19 mouse cellular contexts compared by ENCODE assay signal in genomic region chr7:126281876-126282682, GRCm38 (mm10). TPM values are rescaled to one million over a fixed set of nuclear protein-coding genes. Genes with fewer than 3 reads are reported as not detected.
DNase-seq lines count a peak whose midpoint lies in the region; ATAC-seq lines count a peak whose summit lies in the region.
"Had no signal": no experiment of that assay in that cellular context is flagged by ENCODE, and none has a peak within 500 bp of the region (broad histone marks: within the 10 kb centered on the region; RNA-seq: fewer than 3 reads in every experiment).

No protein-coding gene starts in this region.

- H3K36me3 ChIP-seq in neural tube, embryonic 13.5 days, result peaks cover 88% of the 10 kb centered on the region
- H3K36me3 ChIP-seq in neural tube, embryonic 15.5 days, result peaks cover 41% of the 10 kb centered on the region
- H3K36me3 ChIP-seq in splenic B cell, adult 2 months (ENCODE audit: control insufficient read depth, insufficient read depth, low read length, poor library complexity, severe bottlenecking), result peaks cover 7% of the 10 kb centered on the region

- no peak overlapping the region for H3K4me3 ChIP-seq in neural tube, embryonic 13.5 days
- H3K4me3 ChIP-seq in neural tube, embryonic 15.5 days (replicated peaks), result no peak overlapping the region
- H3K4me3 ChIP-seq: embryonic facial prominence, embryonic 13.5 days; heart, embryonic 10.5 days; midbrain, embryonic 12.5 days had no signal

- peak; percentile 38 for DNase-seq in gastrocnemius, postnatal 14 days
- DNase-seq in gastrocnemius, postnatal 10 days, result no peak
- peak; percentile 82 for DNase-seq in brain, adult 2 months (ENCODE audit: low read depth, low spot score)
- DNase-seq in splenic B cell, adult 2 months (ENCODE audit: low read depth, low spot score), result peak; percentile 63
- DNase-seq in heart, postnatal 4 days, result no peak
- DNase-seq: gastrocnemius, postnatal 36 days; heart, postnatal 10 days; kidney, adult 11 months; kidney, postnatal 14 days; lung, adult 2 months; lung, postnatal 4 days; right cerebral cortex, postnatal 14 days; thymus, postnatal 36 days had no signal

- 0 out of 2 replicates have a peak overlapping the region, but pooled peaks have one; percentile 5 for H3K9ac ChIP-seq in neural tube, embryonic 13.5 days
- no peak overlapping the region for H3K9ac ChIP-seq in neural tube, embryonic 15.5 days (replicated peaks)
- H3K9ac ChIP-seq: embryonic facial prominence, embryonic 13.5 days; midbrain, embryonic 12.5 days had no signal

- H3K4me2 ChIP-seq in neural tube, embryonic 13.5 days, result no peak overlapping the region
- H3K4me2 ChIP-seq in neural tube, embryonic 15.5 days, result no peak overlapping the region
- H3K4me2 ChIP-seq: embryonic facial prominence, embryonic 13.5 days; midbrain, embryonic 12.5 days had no signal

- intact Hi-C loops in gastrocnemius, postnatal 14 days (cut with DNase I; ENCODE audit: low total_unique reads), result no loop called here

- no peak overlapping the region for H3K27ac ChIP-seq in neural tube, embryonic 13.5 days (replicated peaks)
- no peak overlapping the region for H3K27ac ChIP-seq in neural tube, embryonic 15.5 days (replicated peaks)
- H3K27ac ChIP-seq: embryonic facial prominence, embryonic 13.5 days; heart, embryonic 10.5 days; midbrain, embryonic 12.5 days had no signal

- H3K9me3 ChIP-seq in neural tube, embryonic 13.5 days, result no peaks in the 10 kb centered on the region
- no peaks in the 10 kb centered on the region for H3K9me3 ChIP-seq in neural tube, embryonic 15.5 days (replicated peaks)
- H3K9me3 ChIP-seq: embryonic facial prominence, embryonic 13.5 days; heart, embryonic 10.5 days; midbrain, embryonic 12.5 days had no signal

- 78% methylated on average over 16 of the region's 16 CpGs for WGBS in neural tube, embryonic 13.5 days
- WGBS in neural tube, embryonic 15.5 days, result 67% methylated on average over 16 of the region's 16 CpGs

- peaks cover 98% of the 10 kb centered on the region for H3K4me1 ChIP-seq in neural tube, embryonic 13.5 days (replicated peaks)
- H3K4me1 ChIP-seq in neural tube, embryonic 15.5 days, result peaks cover 93% of the 10 kb centered on the region

- H3K27me3 ChIP-seq in neural tube, embryonic 13.5 days, result no peaks in the 10 kb centered on the region
- no peaks in the 10 kb centered on the region for H3K27me3 ChIP-seq in neural tube, embryonic 15.5 days (replicated peaks)
- H3K27me3 ChIP-seq in splenic B cell, adult 2 months (ENCODE audit: control insufficient read depth, insufficient read depth, low read length, poor library complexity, severe bottlenecking), result no peaks in the 10 kb centered on the region
- H3K27me3 ChIP-seq: embryonic facial prominence, embryonic 13.5 days; midbrain, embryonic 12.5 days had no signal

- no peak for ATAC-seq in neural tube, embryonic 13.5 days (ENCODE audit: low read depth)
- no peak for ATAC-seq in neural tube, embryonic 15.5 days (ENCODE audit: low FRiP score)
- ATAC-seq: hindbrain, embryonic 16.5 days had no signal

RNA-seq across cellular contexts. Expression of gene Sbk1, which starts 9.7 kb away (rescaled TPM):
- 10 to 100 TPM; 22.4 to 35.2 TPM for total RNA-seq in gastrocnemius, postnatal 14 days (2021)
- total RNA-seq in gastrocnemius, postnatal 10 days (2021), result 10 to 100 TPM; 35.2 to 38.0 TPM
- 238 and 247 TPM in 2 replicates for polyA plus RNA-seq in neural tube, embryonic 13.5 days (2015; fragmentation: Nextera tagmentation; extraction: Ambion mirVana)
- 143 and 182 TPM in 2 replicates for polyA plus RNA-seq in neural tube, embryonic 15.5 days (2015; fragmentation: Nextera tagmentation; extraction: Ambion mirVana)
- total RNA-seq in heart, postnatal 4 days (2021), result 10 to 100 TPM; 40.4 to 46.3 TPM

Comparison
In these comparisons a context has a peak if more than half of its experiments do, and no peak if none do; other contexts are left out.
1. DNase-seq: peak in gastrocnemius, postnatal 14 days (single experiment), brain, adult 2 months (single experiment) and splenic B cell, adult 2 months (single experiment); none in gastrocnemius, postnatal 10 days (single experiment) and heart, postnatal 4 days (single experiment).